Mouse (Mus musculus) testis, adult 2 months (tissue): ENCODE data around the gene Veph1. TPM values are rescaled to one million over a fixed set of nuclear protein-coding genes. Genes with fewer than 3 reads are reported as not detected.

Experiments
- H3K27ac ChIP-seq: fragments of 200-500 bp; 2 replicates; pipeline ENCODE4 v1.5.1; 2012; ENCODE audit warnings: low read depth, low read length; ENCODE audit not compliant: control insufficient read depth, insufficient read depth
- H3K27me3 ChIP-seq: fragments of 200-500 bp; 2 replicates; pipeline ENCODE4 v1.6.1; 2012; ENCODE audit warnings: mild to moderate bottlenecking, low read length, moderate library complexity; ENCODE audit not compliant: control insufficient read depth, insufficient read depth
- H3K36me3 ChIP-seq: fragments of 200-500 bp; 2 replicates; pipeline ENCODE4 v1.6.1; 2012; ENCODE audit warnings: mild to moderate bottlenecking, low read length; ENCODE audit not compliant: control insufficient read depth, insufficient read depth
- H3K4me1 ChIP-seq: fragments of 200-500 bp; 2 replicates; pipeline ENCODE4 v1.6.1; 2012; ENCODE audit warnings: low read length; ENCODE audit not compliant: control insufficient read depth, insufficient read depth
- H3K4me3 ChIP-seq: fragments of 200-500 bp; 2 replicates; pipeline ENCODE4 v1.5.1; 2012; ENCODE audit warnings: low read depth, mild to moderate bottlenecking, low read length, moderate library complexity, mixed read lengths; ENCODE audit not compliant: control insufficient read depth
- CTCF ChIP-seq: fragments of 200-500 bp; IDR thresholded peaks from 2 replicates; pipeline ENCODE4 v1.5.1; 2012; ENCODE audit warnings: low read depth, mild to moderate bottlenecking, inconsistent platforms, low read length, moderate library complexity; ENCODE audit not compliant: control insufficient read depth, insufficient read depth, insufficient replicate concordance
- POLR2A ChIP-seq: fragments of 200-500 bp; IDR thresholded peaks from 2 replicates; pipeline ENCODE4 v1.6.1; 2012; ENCODE audit warnings: low read depth, mild to moderate bottlenecking, inconsistent platforms, low read length, moderate library complexity; ENCODE audit not compliant: control insufficient read depth
- polyA plus RNA-seq: library from polyadenylated mRNA; depleted of rRNA; stranded (reverse); fragments of >200 nt; gene quantifications from 2 replicates; pipeline ENCODE4 v1.2.3, GENCODE M21; 2012

Veph1 gene
- polyA plus RNA-seq, 1 experiment, result 0.19 TPM

DNA sequence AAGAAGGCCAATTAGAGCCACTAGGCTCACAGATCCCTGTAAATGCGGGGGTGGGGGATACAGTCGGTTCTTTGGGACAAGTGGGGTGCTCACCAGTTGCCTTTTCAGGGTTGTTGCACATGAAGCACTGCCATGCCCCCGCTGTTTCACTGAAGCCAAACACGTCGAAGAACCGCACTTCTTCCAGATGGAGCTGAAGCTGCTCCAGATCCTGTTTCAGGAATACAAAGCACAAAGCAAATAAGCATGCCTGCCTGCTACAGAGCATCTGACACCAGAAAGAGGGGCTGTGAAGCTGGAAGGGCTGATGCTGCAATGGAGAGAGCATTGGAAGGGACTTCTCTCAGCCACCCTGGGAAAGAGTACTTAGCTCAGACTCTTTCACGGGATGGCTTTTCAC is 209.0 kb downstream of the Veph1 start:
- Histone ChIP-seq H3K4me3 (no peak overlapping the region), H3K36me3 (no peaks in the 10 kb centered on the region), H3K27ac (no peak overlapping the region), H3K27me3 (no peaks in the 10 kb centered on the region), H3K4me1 (no peaks in the 10 kb centered on the region)
- TF ChIP-seq CTCF (no peak), POLR2A (no peak)

GRCm38 (mm10) chr3:66083856-66084255 is 212.8 kb downstream of the Veph1 start:
- H3K4me1 ChIP-seq, result no peaks in the 10 kb centered on the region
- no peak overlapping the region for H3K4me3 ChIP-seq
- H3K27me3 ChIP-seq, result no peaks in the 10 kb centered on the region
- no peak for TF ChIP-seq POLR2A
- no peak for TF ChIP-seq CTCF
- H3K36me3 ChIP-seq, result no peaks in the 10 kb centered on the region
- H3K27ac ChIP-seq, result no peak overlapping the region

DNA sequence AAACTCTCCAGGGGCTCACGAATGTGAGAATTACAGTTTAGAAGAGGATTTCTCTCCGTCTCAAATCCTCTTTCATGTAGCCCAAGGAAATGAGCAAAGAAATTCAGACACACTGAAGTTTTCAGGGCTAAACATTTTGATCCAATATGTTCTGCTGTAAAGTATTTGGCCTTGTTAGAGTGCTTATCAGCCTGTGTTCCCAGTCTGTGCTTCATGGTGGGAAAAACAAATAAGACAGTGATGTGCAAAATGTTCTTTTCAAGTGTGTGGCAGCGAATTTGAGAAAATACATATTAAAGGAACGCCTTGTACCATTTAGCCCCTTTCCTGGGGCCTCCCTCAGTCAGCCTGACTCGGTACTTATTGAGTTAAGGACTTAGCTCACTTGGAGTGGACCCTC is 213.2 kb downstream of the Veph1 start:
- no peak overlapping the region for H3K4me3 ChIP-seq
- no peaks in the 10 kb centered on the region for H3K27me3 ChIP-seq
- H3K4me1 ChIP-seq, result 0 out of 2 replicates have a peak, but pooled peaks cover under 1% of the 10 kb centered on the region
- H3K27ac ChIP-seq, result no peak overlapping the region; the same call in 1 of the 2 replicates
- TF ChIP-seq POLR2A (no peak), CTCF (no peak)
- no peaks in the 10 kb centered on the region for H3K36me3 ChIP-seq

GRCm38 (mm10) chr3:66082975-66083374 is 213.7 kb downstream of the Veph1 start:
- TF ChIP-seq CTCF, result no peak
- TF ChIP-seq POLR2A, result no peak
- peaks cover 2% of the 10 kb centered on the region; the same call in 1 of the 2 replicates for H3K4me1 ChIP-seq
- H3K36me3 ChIP-seq, result no peaks in the 10 kb centered on the region
- no peaks in the 10 kb centered on the region for H3K27me3 ChIP-seq
- H3K4me3 ChIP-seq, result no peak overlapping the region
- peak overlapping the region; percentile 39; the same call in 1 of the 2 replicates for H3K27ac ChIP-seq

DNA sequence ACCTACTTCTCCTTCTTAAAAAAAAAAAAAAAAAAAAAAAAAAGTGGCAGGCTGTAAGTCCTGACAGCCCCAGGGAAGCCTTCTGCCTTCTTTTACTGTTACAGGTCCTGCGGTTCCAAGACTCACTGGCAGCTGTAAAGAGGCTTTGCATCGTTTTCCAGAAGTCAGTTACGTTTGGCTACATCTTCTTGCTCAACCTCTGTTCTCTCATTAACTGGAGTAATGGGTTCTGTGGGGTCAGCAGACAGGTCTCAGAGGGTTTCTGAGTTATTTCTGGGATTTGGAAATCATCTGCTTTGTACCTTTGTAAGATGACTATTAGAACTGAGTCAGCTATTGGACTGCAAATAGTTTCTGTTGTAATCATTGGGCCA is 215.3 kb downstream of the Veph1 start:
- no peak for TF ChIP-seq CTCF
- TF ChIP-seq POLR2A, result no peak
- Histone ChIP-seq H3K36me3 (no peaks in the 10 kb centered on the region), H3K27me3 (no peaks in the 10 kb centered on the region), H3K27ac (no peak overlapping the region), H3K4me3 (no peak overlapping the region), H3K4me1 (peaks cover 2% of the 10 kb centered on the region; the same call in 1 of the 2 replicates)

- TF ChIP-seq CTCF, result no peak
- H3K4me1 ChIP-seq, result peaks cover 2% of the 10 kb centered on the region; the same call in 1 of the 2 replicates
- H3K27ac ChIP-seq, result no peak overlapping the region
- no peak overlapping the region for H3K4me3 ChIP-seq
- no peaks in the 10 kb centered on the region for H3K27me3 ChIP-seq
- no peaks in the 10 kb centered on the region for H3K36me3 ChIP-seq
Observed at GRCm38 (mm10) chr3:66080631-66081362, 215.8 kb downstream of the Veph1 start.

DNA sequence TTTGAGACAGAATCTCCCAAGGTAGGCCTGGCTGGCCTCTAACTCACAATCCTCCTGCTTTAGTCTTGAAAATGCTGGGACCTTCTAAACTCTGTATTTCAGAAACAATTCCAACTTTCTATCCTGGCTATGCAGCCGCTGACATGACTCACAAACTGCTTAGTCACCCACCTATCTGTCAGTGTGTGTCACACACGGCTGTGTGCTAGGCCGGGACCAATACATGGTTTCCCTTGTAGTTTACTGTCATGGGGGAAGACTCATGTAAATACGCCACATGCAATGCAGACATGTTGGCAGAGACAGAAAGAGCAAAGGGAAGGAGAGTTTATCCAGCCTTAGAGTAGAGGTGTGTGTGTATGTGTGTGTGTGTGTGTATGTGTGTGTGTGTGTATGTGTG is 216.8 kb downstream of the Veph1 start:
- no peak for TF ChIP-seq CTCF
- TF ChIP-seq POLR2A, result no peak
- Histone ChIP-seq H3K27ac (no peak overlapping the region), H3K36me3 (no peaks in the 10 kb centered on the region), H3K4me1 (peaks cover 2% of the 10 kb centered on the region; the same call in 1 of the 2 replicates), H3K4me3 (no peak overlapping the region), H3K27me3 (no peaks in the 10 kb centered on the region)
